Mouse (Mus musculus) hindbrain, embryonic 16.5 days (tissue): ENCODE data around the gene Tlcd2. TPM values are rescaled to one million over a fixed set of nuclear protein-coding genes. Genes with fewer than 3 reads are reported as not detected.
A peak's percentile ranks its signal among the peaks of the same experiment; 100 is the strongest.

Source experiments
- ATAC-seq: fragments of 200-750 bp; cut with Nextera tagmentation; 2 replicates; pipeline ENCODE4 v1.8.0; 2017; ENCODE audit warnings: moderate TSS enrichment, moderate library complexity
- H3K27ac ChIP-seq: fragments of 300-500 bp; sonication (generic); 2 replicates; pipeline ENCODE4 v1.5.1; 2014; ENCODE audit warnings: low read depth, mild to moderate bottlenecking, control low read depth, low read length, moderate library complexity
- H3K27me3 ChIP-seq: fragments of 300-500 bp; sonication (generic); replicated peaks from 2 replicates; pipeline ENCODE4 v1.6.1; 2014; ENCODE audit warnings: low read length; ENCODE audit not compliant: control insufficient read depth, insufficient read depth
- H3K36me3 ChIP-seq: fragments of 300-500 bp; sonication (generic); 2 replicates; pipeline ENCODE4 v1.6.1; 2014; ENCODE audit warnings: mild to moderate bottlenecking, low read length, moderate library complexity, mixed read lengths; ENCODE audit not compliant: control insufficient read depth, insufficient read depth
- H3K4me1 ChIP-seq: fragments of 300-500 bp; sonication (generic); 2 replicates; pipeline ENCODE4 v1.6.1; 2014; ENCODE audit warnings: low read depth, low read length; ENCODE audit not compliant: control insufficient read depth, insufficient read depth
- H3K4me2 ChIP-seq: fragments of 300-500 bp; sonication (generic); 2 replicates; pipeline ENCODE4 v1.6.1; 2014; ENCODE audit warnings: mild to moderate bottlenecking, low read length, control low read depth, moderate library complexity
- H3K4me3 ChIP-seq: fragments of 300-500 bp; sonication (generic); 2 replicates; pipeline ENCODE4 v1.5.1; 2014; ENCODE audit warnings: mild to moderate bottlenecking, low read length, control low read depth, moderate library complexity
- H3K9ac ChIP-seq: fragments of 300-500 bp; sonication (generic); 2 replicates; pipeline ENCODE4 v1.6.1; 2014; ENCODE audit warnings: low read depth, mild to moderate bottlenecking, control low read depth, low read length, moderate library complexity
- H3K9me3 ChIP-seq: fragments of 300-500 bp; sonication (generic); 2 replicates; pipeline ENCODE4 v1.6.1; 2014; ENCODE audit warnings: mild to moderate bottlenecking, low read length, moderate library complexity; ENCODE audit not compliant: control insufficient read depth
- WGBS: fragments of 180-500 bp; shearing (Covaris S2); extraction: QIAGEN DNeasy Blood & Tissue Kit; methylation state at CpG from one replicate; pipeline ENCODE4 v1.1.7; 2014; 5-methylcytosine and 5-hydroxymethylcytosine counted together
- polyA plus RNA-seq: library from polyadenylated mRNA; unstranded; fragments of >200 nt; fragmentation: Nextera tagmentation; extraction: Ambion mirVana; gene quantifications from 2 replicates; pipeline ENCODE4 v1.2.1, GENCODE M21; 2015

The Tlcd2 gene
- polyA plus RNA-seq, 1 experiment from 2014 or later = 2.0 TPM

- H3K4me1 ChIP-seq = peaks cover 23% of the 10 kb centered on the region
- H3K4me2 ChIP-seq = peak overlapping the region; percentile 76
- ATAC-seq = peak; percentile 24
- WGBS = 2% methylated on average over 19 of the region's 19 CpGs
- no peaks in the 10 kb centered on the region for H3K27me3 ChIP-seq
- H3K4me3 ChIP-seq = peak overlapping the region; percentile 86
- H3K9me3 ChIP-seq = no peaks in the 10 kb centered on the region
- H3K9ac ChIP-seq = peak overlapping the region; percentile 55
- peaks cover 3% of the 10 kb centered on the region for H3K36me3 ChIP-seq
- peak overlapping the region; percentile 82 for H3K27ac ChIP-seq
Measured at GRCm38 (mm10) chr11:75460103-75460843, 1.2 kb upstream of the Tlcd2 start.

GRCm38 (mm10) chr11:75461743-75462252 is 283 bp downstream of the Tlcd2 start:
- peak overlapping the region; percentile 78 for H3K4me2 ChIP-seq
- WGBS = 2% methylated on average over 28 of the region's 30 CpGs
- ATAC-seq = peak; percentile 31
- H3K9me3 ChIP-seq = no peaks in the 10 kb centered on the region
- H3K27ac ChIP-seq = peak overlapping the region; percentile 73
- H3K9ac ChIP-seq = peak overlapping the region; percentile 86
- peaks cover 23% of the 10 kb centered on the region for H3K4me1 ChIP-seq
- peak overlapping the region; percentile 86 for H3K4me3 ChIP-seq
- no peaks in the 10 kb centered on the region for H3K27me3 ChIP-seq
- H3K36me3 ChIP-seq = peaks cover 10% of the 10 kb centered on the region

GRCm38 (mm10) chr11:75462253-75462783 is 803 bp downstream of the Tlcd2 start:
- H3K27ac ChIP-seq = peak overlapping the region; percentile 59; the same call in 1 of the 2 replicates
- WGBS = 4% methylated on average over 13 of the region's 16 CpGs

GRCm38 (mm10) chr11:75462865-75463336 is 1.4 kb downstream of the Tlcd2 start:
- H3K9ac ChIP-seq = peak overlapping the region; percentile 86; the same call in 1 of the 2 replicates
- no peaks in the 10 kb centered on the region for H3K9me3 ChIP-seq
- H3K36me3 ChIP-seq = peaks cover 10% of the 10 kb centered on the region
- H3K27me3 ChIP-seq = no peaks in the 10 kb centered on the region
- no peak overlapping the region; the same call in 1 of the 2 replicates for H3K27ac ChIP-seq
- H3K4me3 ChIP-seq = peak overlapping the region; percentile 86
- ATAC-seq = no peak
- H3K4me2 ChIP-seq = peak overlapping the region; percentile 78
- 4% methylated on average over 9 of the region's 9 CpGs for WGBS
- peaks cover 24% of the 10 kb centered on the region for H3K4me1 ChIP-seq

More at GRCm38 (mm10) chr11:75462253-75462783, 803 bp downstream of the Tlcd2 start:
- Histone ChIP-seq H3K4me2 (peak overlapping the region; percentile 78), H3K4me3 (peak overlapping the region; percentile 86), H3K9ac (peak overlapping the region; percentile 86), H3K9me3 (no peaks in the 10 kb centered on the region), H3K36me3 (peaks cover 10% of the 10 kb centered on the region), H3K27me3 (no peaks in the 10 kb centered on the region), H3K4me1 (peaks cover 23% of the 10 kb centered on the region)
- no peak for ATAC-seq

- Histone ChIP-seq H3K4me3 (no peak overlapping the region), H3K9ac (peak overlapping the region; percentile 1; the same call in 1 of the 2 replicates), H3K27me3 (no peaks in the 10 kb centered on the region), H3K27ac (no peak overlapping the region), H3K9me3 (no peaks in the 10 kb centered on the region), H3K4me1 (peaks cover 26% of the 10 kb centered on the region), H3K36me3 (peaks cover 10% of the 10 kb centered on the region), H3K4me2 (no peak overlapping the region)
- WGBS = 70% methylated on average over 4 of the region's 4 CpGs
- ATAC-seq = no peak
Measured at GRCm38 (mm10) chr11:75463624-75464023, 2.1 kb downstream of the Tlcd2 start.

- no peak overlapping the region for H3K4me2 ChIP-seq
- 90% methylated on average over 6 of the region's 6 CpGs for WGBS
- H3K9me3 ChIP-seq = no peaks in the 10 kb centered on the region
- peaks cover 10% of the 10 kb centered on the region for H3K36me3 ChIP-seq
- no peaks in the 10 kb centered on the region for H3K27me3 ChIP-seq
- H3K27ac ChIP-seq = no peak overlapping the region
- no peak overlapping the region for H3K9ac ChIP-seq
- H3K4me3 ChIP-seq = no peak overlapping the region
- H3K4me1 ChIP-seq = peaks cover 26% of the 10 kb centered on the region
- ATAC-seq = no peak
Measured at GRCm38 (mm10) chr11:75464417-75464816, 2.9 kb downstream of the Tlcd2 start.

GRCm38 (mm10) chr11:75465051-75465450 is 3.5 kb downstream of the Tlcd2 start:
- H3K27ac ChIP-seq = no peak overlapping the region
- no peak for ATAC-seq
- H3K9ac ChIP-seq = no peak overlapping the region
- H3K27me3 ChIP-seq = no peaks in the 10 kb centered on the region
- 89% methylated on average over 6 of the region's 6 CpGs for WGBS
- H3K9me3 ChIP-seq = no peaks in the 10 kb centered on the region
- no peak overlapping the region for H3K4me2 ChIP-seq
- H3K4me1 ChIP-seq = peaks cover 22% of the 10 kb centered on the region
- H3K4me3 ChIP-seq = no peak overlapping the region
- peaks cover 10% of the 10 kb centered on the region for H3K36me3 ChIP-seq

GRCm38 (mm10) chr11:75466731-75467505 is 5.4 kb downstream of the Tlcd2 start:
- Histone ChIP-seq H3K27me3 (no peaks in the 10 kb centered on the region), H3K27ac (no peak overlapping the region), H3K36me3 (peaks cover 10% of the 10 kb centered on the region), H3K9ac (no peak overlapping the region), H3K4me2 (no peak overlapping the region), H3K4me3 (no peak overlapping the region), H3K9me3 (no peaks in the 10 kb centered on the region), H3K4me1 (peaks cover 17% of the 10 kb centered on the region)
- no peak for ATAC-seq
- 99% methylated on average over 4 of the region's 4 CpGs for WGBS
